Comparison of ENCODE assay signal across 15 mouse cellular contexts in genomic region chr9:59695451-59695813, GRCm38 (mm10). TPM values are rescaled to one million over a fixed set of nuclear protein-coding genes. Genes with fewer than 3 reads are reported as not detected.
DNase-seq lines count a peak whose midpoint lies in the region; ATAC-seq and TF ChIP-seq lines count a peak whose summit lies in the region.
"Had no signal": no experiment of that assay in that cellular context is flagged by ENCODE, and none has a peak within 500 bp of the region (broad histone marks: within the 10 kb centered on the region; RNA-seq: fewer than 3 reads in every experiment).

No protein-coding gene starts in this region.

- intact Hi-C loops in gastrocnemius, adult 2 months (cut with DNase I) = no loop called here

- no peak for ATAC-seq in lung, embryonic 15.5 days (ENCODE audit: borderline replicate concordance, extremely low read depth, low FRiP score, low TSS enrichment)
- no peak for ATAC-seq in intestine, embryonic 15.5 days
- ATAC-seq in stomach, embryonic 15.5 days (ENCODE audit: insufficient read depth, low FRiP score, low read depth) = no peak
- no peak for ATAC-seq in monocyte, adult 5-6 weeks (replicated peaks; ENCODE audit: insufficient number of reproducible peaks, low FRiP score, low TSS enrichment, poor library complexity, severe bottlenecking)
- ATAC-seq: forebrain, embryonic 15.5 days had no signal

- H3K36me3 ChIP-seq in lung, embryonic 15.5 days = no peaks in the 10 kb centered on the region
- H3K36me3 ChIP-seq in intestine, embryonic 15.5 days = no peaks in the 10 kb centered on the region
- no peaks in the 10 kb centered on the region for H3K36me3 ChIP-seq in stomach, embryonic 15.5 days
- H3K36me3 ChIP-seq: forebrain, embryonic 15.5 days; heart, embryonic 12.5 days; liver, embryonic 13.5 days had no signal

- DNase-seq in gastrocnemius, adult 2 months = peak; percentile 58
- no peak for DNase-seq in gastrocnemius, postnatal 10 days
- no peak for DNase-seq in lung, postnatal 36 days
- DNase-seq in kidney, postnatal 36 days = no peak
- DNase-seq: adrenal gland, adult 2 months; cerebellum, postnatal 14 days; liver, embryonic 13.5 days; thymus, postnatal 36 days had no signal

- H3K4me1 ChIP-seq in lung, embryonic 15.5 days = peaks cover 48% of the 10 kb centered on the region
- peaks cover 28% of the 10 kb centered on the region for H3K4me1 ChIP-seq in intestine, embryonic 15.5 days (replicated peaks)
- peaks cover 19% of the 10 kb centered on the region for H3K4me1 ChIP-seq in stomach, embryonic 15.5 days

- H3K9ac ChIP-seq in lung, embryonic 15.5 days = no peak overlapping the region; the same call in 1 of the 2 replicates
- 0 out of 2 replicates have a peak overlapping the region, but pooled peaks have one; percentile 18 for H3K9ac ChIP-seq in intestine, embryonic 15.5 days
- H3K9ac ChIP-seq in stomach, embryonic 15.5 days = no peak overlapping the region
- H3K9ac ChIP-seq: forebrain, embryonic 15.5 days; heart, embryonic 12.5 days; liver, embryonic 13.5 days had no signal

- H3K4me3 ChIP-seq in gastrocnemius, adult 2 months = no peak overlapping the region
- H3K4me3 ChIP-seq in lung, embryonic 15.5 days = no peak overlapping the region
- H3K4me3 ChIP-seq in intestine, embryonic 15.5 days (replicated peaks) = no peak overlapping the region
- no peak overlapping the region for H3K4me3 ChIP-seq in stomach, embryonic 15.5 days (replicated peaks)
- H3K4me3 ChIP-seq: forebrain, embryonic 15.5 days; heart, embryonic 12.5 days; liver, embryonic 13.5 days; megakaryocyte, embryonic 14.5 days had no signal

- no peaks in the 10 kb centered on the region for H3K27me3 ChIP-seq in lung, embryonic 15.5 days
- H3K27me3 ChIP-seq in intestine, embryonic 15.5 days (replicated peaks) = no peaks in the 10 kb centered on the region
- H3K27me3 ChIP-seq in stomach, embryonic 15.5 days (replicated peaks) = no peaks in the 10 kb centered on the region
- H3K27me3 ChIP-seq: forebrain, embryonic 15.5 days had no signal

- no peak overlapping the region for H3K4me2 ChIP-seq in lung, embryonic 15.5 days
- H3K4me2 ChIP-seq in intestine, embryonic 15.5 days (replicated peaks) = no peak overlapping the region
- no peak overlapping the region for H3K4me2 ChIP-seq in stomach, embryonic 15.5 days
- H3K4me2 ChIP-seq: forebrain, embryonic 15.5 days; heart, embryonic 12.5 days; liver, embryonic 13.5 days had no signal

- WGBS in lung, embryonic 15.5 days = 25% methylated on average over 3 of the region's 3 CpGs
- 32% methylated on average over 3 of the region's 3 CpGs for WGBS in intestine, embryonic 15.5 days
- 28% methylated on average over 3 of the region's 3 CpGs for WGBS in stomach, embryonic 15.5 days

- TF ChIP-seq CTCF in gastrocnemius, adult 2 months (IDR thresholded peaks at IDR 0.05) = no peak

- no peaks in the 10 kb centered on the region for H3K9me3 ChIP-seq in lung, embryonic 15.5 days
- no peaks in the 10 kb centered on the region for H3K9me3 ChIP-seq in intestine, embryonic 15.5 days
- H3K9me3 ChIP-seq in stomach, embryonic 15.5 days = no peaks in the 10 kb centered on the region
- H3K9me3 ChIP-seq: forebrain, embryonic 15.5 days; heart, embryonic 12.5 days; liver, embryonic 13.5 days; megakaryocyte, embryonic 14.5 days had no signal

- peak overlapping the region; percentile 79 for H3K27ac ChIP-seq in gastrocnemius, adult 2 months
- H3K27ac ChIP-seq in lung, embryonic 15.5 days = peak overlapping the region; percentile 80
- H3K27ac ChIP-seq in intestine, embryonic 15.5 days = no peak overlapping the region
- peak overlapping the region; percentile 27; the same call in 1 of the 2 replicates for H3K27ac ChIP-seq in stomach, embryonic 15.5 days
- H3K27ac ChIP-seq: forebrain, embryonic 15.5 days; liver, embryonic 13.5 days had no signal

RNA-seq across cellular contexts. Expression of gene Gramd2, which starts 15.5 kb away (rescaled TPM):
- under 1 TPM; 0.11 to 0.13 TPM for total RNA-seq in gastrocnemius, adult 2 months (2021)
- 1 to 10 TPM in 1 of 2 experiments, under 1 TPM in 1; 0.21 to 1.6 TPM for total RNA-seq in gastrocnemius, postnatal 10 days (2021)
- polyA plus RNA-seq in lung, embryonic 15.5 days (2015; fragmentation: Nextera tagmentation; extraction: Ambion mirVana) = 5.4 and 6.2 TPM in 2 replicates
- polyA plus RNA-seq in intestine, embryonic 15.5 days (2015; fragmentation: Nextera tagmentation; extraction: Ambion mirVana) = 1.0 and 1.6 TPM in 2 replicates
- polyA plus RNA-seq in stomach, embryonic 15.5 days (2015; fragmentation: Nextera tagmentation; extraction: Ambion mirVana) = 1.5 TPM in 2 replicates
- 0.19 to 0.53 TPM (median 0.49 TPM) in 3 replicates for total RNA-seq in monocyte, adult 5-6 weeks (2017)

RNA-seq across cellular contexts. Expression of gene Pkm, which starts 39.3 kb away (rescaled TPM):
- 1,000 to 10,000 TPM; 2,556 to 3,331 TPM for total RNA-seq in gastrocnemius, adult 2 months (2021)
- total RNA-seq in gastrocnemius, postnatal 10 days (2021) = 1,000 to 10,000 TPM; 2,006 to 2,318 TPM
- 1,403 and 1,442 TPM in 2 replicates for polyA plus RNA-seq in lung, embryonic 15.5 days (2015; fragmentation: Nextera tagmentation; extraction: Ambion mirVana)
- 1,208 and 1,228 TPM in 2 replicates for polyA plus RNA-seq in intestine, embryonic 15.5 days (2015; fragmentation: Nextera tagmentation; extraction: Ambion mirVana)
- polyA plus RNA-seq in stomach, embryonic 15.5 days (2015; fragmentation: Nextera tagmentation; extraction: Ambion mirVana) = 989 and 1,080 TPM in 2 replicates
- 498 to 575 TPM (median 546 TPM) in 3 replicates for total RNA-seq in monocyte, adult 5-6 weeks (2017)

RNA-seq across cellular contexts. Expression of gene Senp8, which starts 55.1 kb away (rescaled TPM):
- 10 to 100 TPM in 1 of 2 experiments, 1 to 10 TPM in 1; 9.1 to 13.4 TPM for total RNA-seq in gastrocnemius, adult 2 months (2021)
- total RNA-seq in gastrocnemius, postnatal 10 days (2021) = 1 to 10 TPM; 6.5 to 8.5 TPM
- polyA plus RNA-seq in lung, embryonic 15.5 days (2015; fragmentation: Nextera tagmentation; extraction: Ambion mirVana) = 10.0 and 10.1 TPM in 2 replicates
- polyA plus RNA-seq in intestine, embryonic 15.5 days (2015; fragmentation: Nextera tagmentation; extraction: Ambion mirVana) = 11.2 and 12.0 TPM in 2 replicates
- polyA plus RNA-seq in stomach, embryonic 15.5 days (2015; fragmentation: Nextera tagmentation; extraction: Ambion mirVana) = 10.0 and 10.5 TPM in 2 replicates
- 0.57 to 5.4 TPM (median 0.85 TPM) in 3 replicates for total RNA-seq in monocyte, adult 5-6 weeks (2017)

RNA-seq across cellular contexts. Expression of gene Myo9a, which starts 55.3 kb away (rescaled TPM):
- 10 to 100 TPM in 1 of 2 experiments, 1 to 10 TPM in 1; 9.3 to 10.7 TPM for total RNA-seq in gastrocnemius, adult 2 months (2021)
- 10 to 100 TPM; 14.9 to 24.5 TPM for total RNA-seq in gastrocnemius, postnatal 10 days (2021)
- polyA plus RNA-seq in lung, embryonic 15.5 days (2015; fragmentation: Nextera tagmentation; extraction: Ambion mirVana) = 13.2 and 13.3 TPM in 2 replicates
- polyA plus RNA-seq in intestine, embryonic 15.5 days (2015; fragmentation: Nextera tagmentation; extraction: Ambion mirVana) = 9.5 and 14.0 TPM in 2 replicates
- polyA plus RNA-seq in stomach, embryonic 15.5 days (2015; fragmentation: Nextera tagmentation; extraction: Ambion mirVana) = 14.1 and 14.7 TPM in 2 replicates
- total RNA-seq in monocyte, adult 5-6 weeks (2017) = 12.7 to 31.5 TPM (median 27.3 TPM) in 3 replicates
